Mouse (Mus musculus) neutrophil, adult 83 days (primary cell): Measurements from ENCODE around the gene Gm11569. TPM values are rescaled to one million over a fixed set of nuclear protein-coding genes. Genes with fewer than 3 reads are reported as not detected.

Experiments used
- total RNA-seq, 2 experiments: library from RNA; stranded (reverse); gene quantifications; one replicate each; pipeline ENCODE4 v1.2.4; 2023

Gene Gm11569
- total RNA-seq: not detected

GRCm38 (mm10) chr11:99798832-99799231 is at the start of gene Gm11569:
Gene Gm11569 (minus strand): TSS chr11:99798932.

GRCm38 (mm10) chr11:99837966-99838365 is 39.2 kb upstream of the Gm11569 start, which contains the start of gene 2300003K06Rik:
Gene 2300003K06Rik (minus strand): TSS chr11:99838066.

GRCm38 (mm10) chr11:99815566-99815965 is 16.8 kb upstream of the Gm11569 start, which contains the start of gene Gm11564:
Gene Gm11564 (minus strand): TSS chr11:99815666.

GRCm38 (mm10) chr11:99809792-99810191 is 11.1 kb upstream of the Gm11569 start, which contains the start of gene Krtap4-13:
Gene Krtap4-13 (minus strand): TSS chr11:99809892.

GRCm38 (mm10) chr11:99804346-99804745 is 5.6 kb upstream of the Gm11569 start, which contains the start of gene Gm11554:
Gene Gm11554 (minus strand): TSS chr11:99804446.

GRCm38 (mm10) chr11:99793367-99793766 is 5.4 kb downstream of the Gm11569 start, which contains the start of gene Gm11596:
Gene Gm11596 (minus strand): TSS chr11:99793467.

GRCm38 (mm10) chr11:99784900-99785299 is 13.8 kb downstream of the Gm11569 start, which contains the start of gene Krtap4-9:
Gene Krtap4-9 (plus strand): TSS chr11:99785200.

GRCm38 (mm10) chr11:99780604-99781003 is 18.1 kb downstream of the Gm11569 start, which contains the start of gene Krtap4-8:
Gene Krtap4-8 (minus strand): TSS chr11:99780704.

GRCm38 (mm10) chr11:99772813-99773212 is 25.9 kb downstream of the Gm11569 start, which contains the start of gene Gm11595:
Gene Gm11595 (minus strand): TSS chr11:99772913.

Other genes starting within 250 kb of the Gm11569 start
- not detected for gene Krtap3-3, start 248.1 kb downstream of the Gm11569 start, total RNA-seq
- gene Krtap3-2, start 242.1 kb downstream of the Gm11569 start, total RNA-seq: not detected
- gene Gm11939, start 239.5 kb downstream of the Gm11569 start, total RNA-seq: not detected
- not detected for gene Krtap3-1, start 232.3 kb downstream of the Gm11569 start, total RNA-seq
- gene Krtap1-5, start 217.9 kb downstream of the Gm11569 start, total RNA-seq: not detected
- not detected for gene Krtap1-4, start 215.3 kb downstream of the Gm11569 start, total RNA-seq
- not detected for gene Krtap1-3, start 207.6 kb downstream of the Gm11569 start, total RNA-seq
- not detected for gene Krtap9-3, start 200.8 kb downstream of the Gm11569 start, total RNA-seq
- gene Gm11938, start 195.6 kb downstream of the Gm11569 start, total RNA-seq: not detected
- gene Gm11937, start 188.7 kb downstream of the Gm11569 start, total RNA-seq: not detected
- not detected for gene Krtap2-4, start 184.1 kb downstream of the Gm11569 start, total RNA-seq
- not detected for gene Gm11562, start 178.5 kb downstream of the Gm11569 start, total RNA-seq
- gene Krtap4-1, start 170.7 kb downstream of the Gm11569 start, total RNA-seq: not detected
- not detected for gene Krtap4-2, start 163.8 kb downstream of the Gm11569 start, total RNA-seq
- gene Krtap4-7, start 154.8 kb downstream of the Gm11569 start, total RNA-seq: not detected
- gene Gm11555, start 148.7 kb downstream of the Gm11569 start, total RNA-seq: not detected
- not detected for gene Gm11563, start 140.0 kb downstream of the Gm11569 start, total RNA-seq
- not detected for gene Krtap4-6, start 133.0 kb downstream of the Gm11569 start, total RNA-seq
- not detected for gene Gm14190, start 108.2 kb downstream of the Gm11569 start, total RNA-seq
- not detected for gene Gm14180, start 64.6 kb downstream of the Gm11569 start, total RNA-seq
- not detected for gene Gm11595, start 26.0 kb downstream of the Gm11569 start, total RNA-seq
- not detected for gene Krtap4-8, start 18.2 kb downstream of the Gm11569 start, total RNA-seq
- not detected for gene Krtap4-9, start 13.7 kb downstream of the Gm11569 start, total RNA-seq
- gene Gm11596, start 5.5 kb downstream of the Gm11569 start, total RNA-seq: not detected
- gene Gm11554, start 5.5 kb upstream of the Gm11569 start, total RNA-seq: not detected
- not detected for gene Krtap4-13, start 11.0 kb upstream of the Gm11569 start, total RNA-seq
- gene Gm11564, start 16.7 kb upstream of the Gm11569 start, total RNA-seq: not detected
- gene 2300003K06Rik, start 39.1 kb upstream of the Gm11569 start, total RNA-seq: not detected
- not detected for gene Krtap4-16, start 52.7 kb upstream of the Gm11569 start, total RNA-seq
- gene Gm11568, start 59.0 kb upstream of the Gm11569 start, total RNA-seq: not detected
- not detected for gene Gm11559, start 65.5 kb upstream of the Gm11569 start, total RNA-seq
- gene Krtap9-1, start 74.5 kb upstream of the Gm11569 start, total RNA-seq: not detected
- gene Gm11567, start 80.3 kb upstream of the Gm11569 start, total RNA-seq: not detected
- not detected for gene Krtap31-1, start 109.0 kb upstream of the Gm11569 start, total RNA-seq
- gene Gm11565, start 115.8 kb upstream of the Gm11569 start, total RNA-seq: not detected
- not detected for gene Krtap31-2, start 137.4 kb upstream of the Gm11569 start, total RNA-seq
- not detected for gene Krtap9-5, start 149.5 kb upstream of the Gm11569 start, total RNA-seq
- not detected for gene Krtap29-1, start 180.1 kb upstream of the Gm11569 start, total RNA-seq
- gene Krtap16-1, start 187.7 kb upstream of the Gm11569 start, total RNA-seq: not detected
- gene Krtap17-1, start 195.1 kb upstream of the Gm11569 start, total RNA-seq: not detected
- not detected for gene Krt33a, start 217.3 kb upstream of the Gm11569 start, total RNA-seq
- gene Krt33b, start 230.9 kb upstream of the Gm11569 start, total RNA-seq: not detected
- not detected for gene Krt34, start 242.6 kb upstream of the Gm11569 start, total RNA-seq